Mouse (Mus musculus) liver, postnatal 0 days (tissue): ENCODE data around the gene Tapbp.

Experiments used
- CTCF ChIP-seq: sonication (generic); IDR thresholded peaks from 2 replicates; pipeline ENCODE4 v1.5.1; 2016; ENCODE audit warnings: antibody characterized with exemption, low read depth
- EP300 ChIP-seq: IDR thresholded peaks from 2 replicates; pipeline ENCODE4 v1.6.1; 2016; ENCODE audit warnings: antibody characterized with exemption, low read depth, mild to moderate bottlenecking

DNA sequence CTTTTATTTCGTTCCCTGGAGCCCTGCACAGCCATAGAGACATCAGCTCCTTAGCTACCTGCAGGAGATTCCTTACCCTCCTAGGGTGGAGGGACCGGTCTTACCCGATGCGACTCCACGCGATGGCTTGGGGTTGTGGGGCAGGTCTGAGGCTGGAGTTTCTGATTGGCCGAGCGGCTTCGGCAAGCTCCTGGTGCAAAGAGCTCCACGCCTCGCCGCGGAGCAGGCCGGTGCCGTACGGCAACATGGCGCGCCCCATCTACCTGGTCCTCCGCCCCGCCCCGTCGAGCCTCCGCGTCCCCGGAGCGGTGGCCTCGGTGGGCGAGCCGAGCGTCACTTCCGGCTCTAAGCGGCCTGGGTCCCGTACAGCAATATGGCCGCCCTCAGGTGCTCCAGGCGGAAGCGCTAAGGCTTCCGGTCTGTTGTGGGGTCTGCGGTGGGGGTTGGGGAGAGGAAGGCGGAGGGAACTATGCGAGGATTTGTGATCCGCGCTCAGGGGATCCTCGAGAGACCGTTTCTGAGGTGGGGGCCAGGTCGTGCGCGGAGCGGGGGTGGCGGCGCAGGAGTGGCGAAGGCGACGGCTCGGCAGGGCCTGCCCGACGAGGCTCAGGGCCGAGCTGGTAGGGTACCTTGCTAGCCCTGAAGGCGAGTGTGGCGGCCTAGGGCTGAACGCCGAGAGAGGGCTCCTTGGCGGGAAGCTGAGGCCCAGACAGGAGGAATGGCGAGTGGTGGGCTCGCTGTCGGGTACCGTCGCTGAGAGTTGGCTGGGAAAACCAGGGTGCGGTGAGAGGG, 6.4 kb upstream of the Tapbp start, which contains the start of gene Daxx:
- peak; percentile 2; the same call in 1 of the 2 replicates for TF ChIP-seq CTCF
- TF ChIP-seq EP300 = peak; percentile 21; the same call in 1 of the 2 replicates
